16 mouse cellular contexts compared by ENCODE assay signal in genomic region chr5:73884998-73885397, GRCm38 (mm10).
DNase-seq lines count a peak whose midpoint lies in the region; ATAC-seq and TF ChIP-seq lines count a peak whose summit lies in the region.
"Had no signal": no experiment of that assay in that cellular context is flagged by ENCODE, and none has a peak within 500 bp of the region (broad histone marks: within the 10 kb centered on the region; RNA-seq: fewer than 3 reads in every experiment).

No protein-coding gene starts in this region.

- WGBS in hindbrain, embryonic 11.5 days = 49% methylated on average over 12 of the region's 12 CpGs
- WGBS in hindbrain, embryonic 10.5 days = 67% methylated on average over 12 of the region's 12 CpGs
- WGBS in olfactory bulb, adult 2 months = 44% methylated on average over 12 of the region's 12 CpGs
- 78% methylated on average over 12 of the region's 12 CpGs for WGBS in liver, embryonic 11.5 days

- peak; percentile 59 to 68 for DNase-seq in cerebellum, postnatal 10 days
- DNase-seq in hindbrain, embryonic 11.5 days (ENCODE audit: low spot score) = peak; percentile 15
- DNase-seq in hindbrain, embryonic 10.5 days (ENCODE audit: low spot score) = no peak
- peak; percentile 14 for DNase-seq in retina, postnatal 1 day
- DNase-seq in retina, embryonic 14.5 days (ENCODE audit: low spot score) = no peak
- no peak for DNase-seq in liver, embryonic 11.5 days (ENCODE audit: low spot score)
- DNase-seq: gastrocnemius, postnatal 25 days; heart, postnatal 10 days; layer of hippocampus, postnatal 36 days; liver, embryonic 13.5 days; spleen, adult 18-20 months had no signal

- H3K4me2 ChIP-seq in hindbrain, embryonic 11.5 days (replicated peaks; ENCODE audit: low read depth, low read length) = no peak overlapping the region
- H3K4me2 ChIP-seq in liver, embryonic 11.5 days = no peak overlapping the region
- H3K4me2 ChIP-seq: kidney, embryonic 15.5 days; liver, embryonic 13.5 days had no signal

- no peak overlapping the region for H3K9ac ChIP-seq in hindbrain, embryonic 11.5 days (ENCODE audit: low read depth, low read length)
- H3K9ac ChIP-seq in liver, embryonic 11.5 days (ENCODE audit: low read depth, low read length) = no peak overlapping the region
- H3K9ac ChIP-seq: kidney, embryonic 15.5 days; liver, embryonic 13.5 days had no signal

- no peak overlapping the region for H3K4me3 ChIP-seq in hindbrain, embryonic 11.5 days (ENCODE audit: low read depth, low read length)
- no peak overlapping the region for H3K4me3 ChIP-seq in hindbrain, embryonic 10.5 days
- no peak overlapping the region for H3K4me3 ChIP-seq in olfactory bulb, adult 2 months (ENCODE audit: insufficient read depth, low read depth, low read length)
- H3K4me3 ChIP-seq in liver, embryonic 11.5 days (ENCODE audit: low read depth, low read length) = no peak overlapping the region
- H3K4me3 ChIP-seq: heart, embryonic 10.5 days; kidney, embryonic 15.5 days; liver, embryonic 13.5 days had no signal

- no peaks in the 10 kb centered on the region for H3K4me1 ChIP-seq in hindbrain, embryonic 11.5 days (replicated peaks; ENCODE audit: control insufficient read depth, insufficient read depth, low read length)
- no peaks in the 10 kb centered on the region for H3K4me1 ChIP-seq in hindbrain, embryonic 10.5 days (replicated peaks)
- peaks cover 11% of the 10 kb centered on the region for H3K4me1 ChIP-seq in olfactory bulb, adult 2 months (ENCODE audit: control insufficient read depth, insufficient read depth, low read length)
- H3K4me1 ChIP-seq in liver, embryonic 11.5 days (replicated peaks; ENCODE audit: control insufficient read depth, insufficient read depth, low read length) = no peaks in the 10 kb centered on the region
- H3K4me1 ChIP-seq: liver, embryonic 13.5 days had no signal

- TF ChIP-seq CTCF in olfactory bulb, adult 2 months (IDR thresholded peaks at IDR 0.05; ENCODE audit: insufficient read depth, low read depth, low read length) = no peak

- H3K27ac ChIP-seq in hindbrain, embryonic 11.5 days (ENCODE audit: low read depth, low read length) = no peak overlapping the region
- H3K27ac ChIP-seq in hindbrain, embryonic 10.5 days = no peak overlapping the region
- H3K27ac ChIP-seq in olfactory bulb, adult 2 months (ENCODE audit: insufficient read depth, low read depth, low read length) = peak overlapping the region; percentile 86
- no peak overlapping the region for H3K27ac ChIP-seq in liver, embryonic 11.5 days (ENCODE audit: low read depth, low read length)
- H3K27ac ChIP-seq: heart, embryonic 10.5 days; kidney, embryonic 15.5 days; liver, embryonic 13.5 days had no signal

- no peak; the same call in 1 of the 2 replicates for ATAC-seq in cerebellum, adult (ENCODE audit: insufficient number of reproducible peaks, low FRiP score, low TSS enrichment)
- no peak for ATAC-seq in hindbrain, embryonic 11.5 days (ENCODE audit: low FRiP score)
- ATAC-seq in liver, embryonic 11.5 days (replicated peaks; ENCODE audit: low FRiP score) = no peak
- ATAC-seq: midbrain, embryonic 16.5 days had no signal

- H3K36me3 ChIP-seq in hindbrain, embryonic 11.5 days (ENCODE audit: control insufficient read depth, insufficient read depth, low read length) = no peaks in the 10 kb centered on the region
- H3K36me3 ChIP-seq in hindbrain, embryonic 10.5 days = no peaks in the 10 kb centered on the region
- H3K36me3 ChIP-seq in liver, embryonic 11.5 days (ENCODE audit: control insufficient read depth, insufficient read depth, low read length) = no peaks in the 10 kb centered on the region
- H3K36me3 ChIP-seq: heart, embryonic 10.5 days; kidney, embryonic 15.5 days; liver, embryonic 13.5 days had no signal

- H3K9me3 ChIP-seq in hindbrain, embryonic 11.5 days (ENCODE audit: control insufficient read depth, low read length) = no peaks in the 10 kb centered on the region
- no peaks in the 10 kb centered on the region for H3K9me3 ChIP-seq in hindbrain, embryonic 10.5 days
- no peaks in the 10 kb centered on the region for H3K9me3 ChIP-seq in liver, embryonic 11.5 days (ENCODE audit: control insufficient read depth, low read length)
- H3K9me3 ChIP-seq: heart, embryonic 10.5 days; kidney, embryonic 15.5 days; liver, embryonic 13.5 days had no signal

- H3K27me3 ChIP-seq in hindbrain, embryonic 11.5 days (ENCODE audit: control insufficient read depth, insufficient read depth, low read length) = no peaks in the 10 kb centered on the region
- H3K27me3 ChIP-seq in hindbrain, embryonic 10.5 days (ENCODE audit: insufficient read depth, poor library complexity, severe bottlenecking) = no peaks in the 10 kb centered on the region
- H3K27me3 ChIP-seq in liver, embryonic 11.5 days (replicated peaks; ENCODE audit: control insufficient read depth, insufficient read depth, low read length) = no peaks in the 10 kb centered on the region
- H3K27me3 ChIP-seq: kidney, embryonic 15.5 days; liver, embryonic 13.5 days had no signal

- no peak for TF ChIP-seq POLR2A in olfactory bulb, adult 2 months (IDR thresholded peaks at IDR 0.05; ENCODE audit: insufficient read depth, low read depth, low read length)

Comparison
In these comparisons a context has a peak if more than half of its experiments do, and no peak if none do; other contexts are left out.
1. DNase-seq: peak in cerebellum, postnatal 10 days (2 of 2), hindbrain, embryonic 11.5 days (single experiment) and retina, postnatal 1 day (single experiment); none in hindbrain, embryonic 10.5 days (single experiment), retina, embryonic 14.5 days (single experiment) and liver, embryonic 11.5 days (single experiment).